Mouse (Mus musculus) bone marrow macrophage, adult 2 months (primary cell): ENCODE data around the gene Hoxd8.

Experiments used
- CTCF ChIP-seq: IDR thresholded peaks from 2 replicates; pipeline ENCODE4 v1.5.1; 2012; ENCODE audit warnings: low read depth, mild to moderate bottlenecking, low read length, moderate library complexity
- POLR2A ChIP-seq: IDR thresholded peaks from 2 replicates; pipeline ENCODE4 v1.6.1; 2012; ENCODE audit warnings: mild to moderate bottlenecking, low read depth, low read length, borderline replicate concordance

- TF ChIP-seq CTCF: no peak
- no peak for TF ChIP-seq POLR2A
Observed at GRCm38 (mm10) chr2:74706393-74706960, 2.1 kb downstream of the Hoxd8 start.
